Mouse (Mus musculus) megakaryocyte, embryonic 14.5 days (primary cell): ENCODE results near the gene Usp44.

Experiments used
- FLI1 ChIP-seq: IDR thresholded peaks from 2 replicates; pipeline ENCODE4 v1.6.1; 2012; ENCODE audit warnings: low read length, inconsistent platforms, mixed read lengths
- GATA1 ChIP-seq: IDR thresholded peaks from 3 replicates; pipeline ENCODE4 v1.6.1; 2012; ENCODE audit warnings: mixed read lengths, low read length, inconsistent platforms, borderline replicate concordance

GRCm38 (mm10) chr10:93803199-93803598 is 28.2 kb upstream of the Usp44 start:
- TF ChIP-seq GATA1 (no peak), FLI1 (no peak)
